Mouse (Mus musculus) brain, embryonic 14.5 days (tissue): ENCODE data around the gene Gipr. TPM values are rescaled to one million over a fixed set of nuclear protein-coding genes. Genes with fewer than 3 reads are reported as not detected.

ENCODE experiments used
- DNase-seq: peaks from one replicate; pipeline ENCODE4 v3.0.0-alpha.2; 2011; ENCODE audit warnings: low read depth
- CTCF ChIP-seq: fragments of 200-500 bp; IDR thresholded peaks from 2 replicates; pipeline ENCODE4 v1.5.1; 2012; ENCODE audit warnings: inconsistent platforms, mild to moderate bottlenecking, moderate library complexity, borderline replicate concordance; ENCODE audit not compliant: insufficient read depth, insufficient read length; ENCODE audit errors: extremely low read depth
- POLR2A ChIP-seq: fragments of 200-500 bp; IDR thresholded peaks from 2 replicates; pipeline ENCODE4 v1.6.1; 2012; ENCODE audit warnings: mild to moderate bottlenecking, inconsistent platforms, borderline replicate concordance; ENCODE audit not compliant: poor library complexity, insufficient read depth, insufficient read length, severe bottlenecking; ENCODE audit errors: extremely low read depth
- polyA plus RNA-seq: library from polyadenylated mRNA; depleted of rRNA; stranded (reverse); fragments of >200 nt; gene quantifications from 2 replicates; pipeline ENCODE4 v1.2.3, GENCODE M21; 2012; rRNA removed

The Gipr gene
- polyA plus RNA-seq = 9.6 and 24.5 TPM in 2 replicates

DNA sequence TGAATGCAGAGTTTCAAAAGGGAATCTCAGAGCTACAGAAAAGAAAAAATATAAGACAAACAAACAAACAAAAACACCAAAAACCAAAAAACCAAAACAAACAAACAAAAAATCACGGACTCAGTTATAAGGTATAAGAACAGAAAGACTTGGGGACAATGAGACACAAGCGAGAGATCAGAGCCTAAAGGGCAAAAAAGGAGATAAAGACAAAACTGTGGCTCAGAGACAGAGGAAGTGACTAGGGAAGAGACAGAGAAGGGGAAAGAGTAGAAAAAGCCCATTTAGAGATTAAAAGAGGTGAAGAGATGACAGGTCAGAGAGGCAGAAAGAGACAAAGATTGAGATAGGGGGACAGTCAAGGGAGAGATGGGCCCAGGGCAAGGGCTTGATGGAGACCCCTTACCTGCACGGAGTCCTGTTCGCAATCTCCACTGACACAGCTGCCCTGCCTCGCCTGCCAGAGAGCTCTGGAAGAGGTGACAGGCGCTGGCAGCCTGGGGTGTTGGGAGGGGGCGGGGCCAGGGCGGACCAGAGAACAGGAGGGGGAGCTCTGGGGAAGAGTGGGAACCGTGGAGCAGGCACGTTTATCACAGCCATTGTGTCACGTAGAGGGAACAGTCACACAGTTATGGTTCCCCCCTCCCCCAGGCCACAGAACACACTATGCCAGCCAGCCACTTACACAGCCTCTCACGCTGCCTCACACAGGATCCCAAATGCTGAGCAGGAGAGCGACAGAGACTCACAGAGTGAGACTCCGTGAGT, at the start of gene Gipr:
Gene Gipr, minus strand, starts transcription at position 472 of the 768 bp plus-strand sequence.
- TF ChIP-seq CTCF = no peak
- TF ChIP-seq POLR2A = no peak
- DNase-seq = peak; percentile 74

- no peak for TF ChIP-seq CTCF
- no peak for TF ChIP-seq POLR2A
- no peak for DNase-seq
Observed at GRCm38 (mm10) chr7:19214940-19215339, 49.0 kb upstream of the Gipr start.

- TF ChIP-seq CTCF (no peak), POLR2A (no peak)
- DNase-seq = no peak
Observed at GRCm38 (mm10) chr7:19214369-19214768, 48.4 kb upstream of the Gipr start.

DNA sequence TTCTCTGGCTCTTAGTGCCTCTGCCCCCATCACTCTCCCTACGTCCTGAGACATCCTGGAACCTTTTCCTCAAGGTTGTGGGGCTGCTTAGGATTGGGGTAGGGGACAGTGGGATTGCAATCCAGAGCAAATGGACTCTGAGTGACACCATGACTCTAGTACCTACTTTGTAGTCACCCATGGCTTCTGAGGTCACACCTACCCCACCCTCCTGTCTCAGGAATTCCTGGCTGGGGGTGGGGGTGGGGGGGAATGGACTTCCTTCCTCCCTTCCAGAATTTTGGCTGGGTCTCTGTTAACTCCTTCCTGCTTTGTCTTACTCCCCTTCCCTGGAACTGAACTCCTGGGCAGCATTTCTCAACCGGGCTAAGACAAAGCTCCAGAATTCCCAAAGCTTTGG, 47.5 kb upstream of the Gipr start:
- no peak for TF ChIP-seq CTCF
- no peak for TF ChIP-seq POLR2A
- no peak for DNase-seq

- TF ChIP-seq POLR2A (0 out of 2 replicates have a peak, but pooled peaks have one; percentile 7), CTCF (no peak)
- peak; percentile 40 for DNase-seq
Observed at GRCm38 (mm10) chr7:19211996-19212755, 46.2 kb upstream of the Gipr start, which contains the start of gene Gpr4. Gene Gpr4, plus strand, starts transcription at chr7:19212538.

DNA sequence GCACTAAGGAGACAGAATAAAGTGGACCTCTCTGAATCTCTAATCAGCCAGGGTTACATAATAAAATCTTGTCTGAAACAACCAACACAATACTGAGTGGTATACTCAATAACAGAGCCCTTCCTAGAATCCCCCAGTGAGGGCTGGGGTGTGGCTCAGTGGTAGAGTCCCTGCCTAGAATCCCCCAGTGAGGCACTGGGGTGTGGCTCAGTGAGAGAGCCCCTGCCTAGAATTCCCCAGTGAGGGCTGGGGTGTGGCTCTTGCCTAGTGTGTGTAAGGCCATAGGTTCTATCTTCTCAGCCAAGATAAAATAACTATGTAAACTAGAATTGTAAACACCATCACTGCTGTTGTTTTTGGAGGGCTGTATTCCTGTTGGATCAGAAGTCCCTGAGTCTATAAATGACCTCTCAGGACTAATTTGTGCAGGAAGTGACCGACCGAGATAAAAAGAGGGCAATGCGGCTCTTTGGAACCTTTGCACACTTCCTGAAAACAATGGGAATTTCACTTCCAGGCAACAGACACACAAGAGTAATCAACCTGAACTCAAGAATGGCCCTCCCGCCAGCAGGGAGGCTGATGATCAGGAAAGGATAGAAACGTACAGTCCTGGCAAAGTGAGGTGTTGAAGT, 45.2 kb upstream of the Gipr start:
- no peak for DNase-seq

DNA sequence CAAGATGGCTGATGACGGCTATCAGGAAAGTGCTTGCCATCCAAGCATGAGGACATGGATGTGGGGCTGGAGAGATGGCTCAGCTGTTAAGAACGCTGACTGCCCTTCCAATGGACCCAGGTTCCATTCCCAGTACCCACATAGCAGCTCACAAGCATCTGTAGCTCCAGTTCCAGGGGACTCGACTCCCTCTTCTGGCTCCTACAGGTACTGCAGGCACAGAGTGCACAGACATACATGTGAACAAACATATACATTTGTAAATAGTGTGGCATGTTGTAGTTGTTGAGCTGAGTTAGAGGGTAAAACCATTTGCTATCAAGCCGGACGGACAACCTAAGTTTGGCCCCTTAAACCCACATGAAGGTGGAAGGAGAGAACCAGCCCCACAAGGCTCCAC, 44.1 kb upstream of the Gipr start:
- no peak for DNase-seq
- peak; percentile 34; the same call in 1 of the 2 replicates for TF ChIP-seq CTCF
- TF ChIP-seq POLR2A = no peak

More for the DNA sequence above, 45.2 kb upstream of the Gipr start:
- TF ChIP-seq POLR2A (no peak), CTCF (no peak)

DNA sequence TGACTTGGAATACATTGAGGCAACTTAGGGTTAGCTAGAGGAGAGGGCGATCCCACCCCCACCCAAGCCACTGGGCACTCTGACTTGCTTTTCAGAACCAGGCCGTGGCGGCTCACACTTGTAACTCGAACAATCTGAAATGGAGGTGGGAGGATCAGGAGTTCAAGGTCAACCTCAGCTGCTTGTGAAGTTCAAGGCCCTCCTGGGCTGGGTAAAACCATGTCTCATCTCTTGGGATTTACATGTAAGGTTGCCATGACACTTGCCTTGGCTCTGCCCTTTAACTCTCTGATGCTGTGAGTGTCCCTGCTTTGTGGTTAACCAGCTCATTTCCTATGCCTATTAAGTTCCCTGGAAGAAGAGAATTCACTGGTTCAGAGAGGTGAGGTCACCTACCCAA, 43.6 kb upstream of the Gipr start:
- no peak for TF ChIP-seq CTCF
- no peak for TF ChIP-seq POLR2A
- DNase-seq = no peak

DNA sequence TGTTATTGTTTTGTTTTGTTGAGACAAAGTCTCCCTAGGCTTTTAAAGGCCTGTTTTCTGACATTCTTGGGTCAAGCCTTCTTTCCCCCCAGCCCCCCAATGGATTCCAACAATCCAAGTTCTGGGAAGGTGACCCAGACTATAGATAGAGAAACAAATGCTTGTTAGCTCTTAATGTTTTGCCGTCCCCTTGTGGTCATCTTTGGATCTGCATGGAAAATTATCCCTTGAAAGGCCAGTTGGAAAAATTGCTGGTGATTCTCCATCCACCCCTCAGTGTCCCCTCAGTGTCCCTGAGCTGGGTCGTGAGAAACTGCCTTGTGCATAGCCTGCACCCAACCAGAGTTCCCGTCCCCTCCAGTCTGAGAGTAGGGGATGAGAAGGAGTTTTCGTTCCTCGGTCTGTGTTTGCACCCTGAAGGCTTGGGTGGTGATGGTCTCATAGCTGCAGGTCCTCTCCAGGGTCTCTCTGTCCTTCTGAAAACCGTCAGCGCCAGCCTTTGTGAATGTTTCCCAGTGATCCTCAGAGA, 43.1 kb upstream of the Gipr start:
- TF ChIP-seq POLR2A (no peak), CTCF (peak; percentile 57; the same call in 1 of the 2 replicates)
- DNase-seq = peak; percentile 68

DNA sequence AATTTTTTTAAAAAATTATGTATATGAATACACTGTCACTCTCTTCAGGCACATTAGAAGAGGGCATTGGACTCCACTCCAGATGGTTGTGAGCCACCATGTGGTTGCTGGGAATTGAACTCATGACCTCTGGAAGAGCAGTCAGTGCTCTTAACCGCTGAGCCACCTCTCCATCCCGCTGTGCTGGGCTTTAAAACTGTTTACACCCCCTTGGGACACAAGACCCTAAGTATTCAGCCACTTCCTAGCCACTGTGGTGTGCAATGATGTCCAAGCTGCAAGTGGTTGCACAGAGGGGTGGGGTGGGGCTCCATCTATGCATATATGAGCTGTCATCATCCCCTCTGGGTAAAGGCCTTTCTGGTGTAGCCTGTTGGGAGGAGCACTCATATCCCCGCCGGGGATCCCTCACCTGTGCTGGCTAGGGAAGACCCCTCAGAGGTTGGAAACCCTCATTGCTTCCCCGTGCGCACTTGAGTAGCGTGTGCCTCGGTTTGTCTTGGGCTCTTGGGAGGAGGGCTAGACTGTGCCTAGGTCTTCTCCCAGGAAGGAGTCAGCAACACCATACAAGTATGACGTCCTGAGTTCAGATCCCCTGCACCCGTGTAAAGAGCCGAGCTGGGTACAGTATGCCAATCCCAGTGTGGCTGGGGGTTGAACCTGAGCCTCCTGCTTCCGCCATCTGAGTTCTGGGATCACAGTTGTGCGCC, 42.4 kb upstream of the Gipr start:
- no peak for DNase-seq
- TF ChIP-seq CTCF (no peak), POLR2A (no peak)
